In genomic region chr17:30858586-30859259, GRCm38 (mm10) we compare ENCODE assay signal across 20 mouse cellular contexts. TPM values are rescaled to one million over a fixed set of nuclear protein-coding genes. Genes with fewer than 3 reads are reported as not detected.
DNase-seq lines count a peak whose midpoint lies in the region; ATAC-seq lines count a peak whose summit lies in the region.
"Had no signal": no experiment of that assay in that cellular context is flagged by ENCODE, and none has a peak within 500 bp of the region (broad histone marks: within the 10 kb centered on the region; RNA-seq: fewer than 3 reads in every experiment).

No protein-coding gene starts in this region.

- peaks cover 13% of the 10 kb centered on the region; the same call in 1 of the 2 replicates for H3K4me1 ChIP-seq in kidney, embryonic 14.5 days (ENCODE audit: control insufficient read depth, insufficient read depth, low read length)

- no peak overlapping the region for H3K4me3 ChIP-seq in kidney, embryonic 14.5 days (ENCODE audit: low read length)
- H3K4me3 ChIP-seq: embryonic facial prominence, embryonic 10.5 days; limb, embryonic 15.5 days; neural tube, embryonic 12.5 days had no signal

- no peaks in the 10 kb centered on the region for H3K9me3 ChIP-seq in kidney, embryonic 14.5 days (ENCODE audit: control insufficient read depth, low read length)
- H3K9me3 ChIP-seq: embryonic facial prominence, embryonic 10.5 days; limb, embryonic 15.5 days; neural tube, embryonic 12.5 days had no signal

- WGBS in kidney, embryonic 14.5 days = 34% methylated on average over 11 of the region's 11 CpGs

- peak; percentile 34 for DNase-seq in kidney, adult 18-20 months
- DNase-seq in kidney, adult 8-10 months = peak; percentile 38 to 52
- peak; percentile 58 to 62 for DNase-seq in kidney, postnatal 4 days
- DNase-seq in lung, postnatal 36 days = peak; percentile 91
- DNase-seq in embryo, embryonic 11 days = no peak
- no peak for DNase-seq in heart, adult 18-20 months
- DNase-seq: B cell, adult 2 months; cerebellum, adult 11 months; cerebellum, postnatal 14 days; gastrocnemius, postnatal 36 days had no signal

- no peak overlapping the region for H3K4me2 ChIP-seq in kidney, embryonic 14.5 days (replicated peaks; ENCODE audit: low read depth, low read length)
- H3K4me2 ChIP-seq: heart, embryonic 11.5 days; hindbrain, embryonic 14.5 days; limb, embryonic 15.5 days; midbrain, embryonic 11.5 days; neural tube, embryonic 12.5 days had no signal

- H3K36me3 ChIP-seq in kidney, embryonic 14.5 days (ENCODE audit: control insufficient read depth, insufficient read depth, low read length) = no peaks in the 10 kb centered on the region
- H3K36me3 ChIP-seq: embryonic facial prominence, embryonic 10.5 days; limb, embryonic 15.5 days; neural tube, embryonic 12.5 days had no signal

- ATAC-seq in kidney, embryonic 14.5 days (ENCODE audit: low FRiP score, low TSS enrichment) = no peak
- ATAC-seq: intestine, postnatal 0 days had no signal

- no peaks in the 10 kb centered on the region for H3K27me3 ChIP-seq in kidney, embryonic 14.5 days (ENCODE audit: control insufficient read depth, insufficient read depth, low read length)
- H3K27me3 ChIP-seq: limb, embryonic 15.5 days; neural tube, embryonic 12.5 days had no signal

- no peak overlapping the region for H3K27ac ChIP-seq in kidney, embryonic 14.5 days (ENCODE audit: low read depth, low read length)
- H3K27ac ChIP-seq: embryonic facial prominence, embryonic 10.5 days; hindbrain, embryonic 14.5 days; limb, embryonic 15.5 days; macrophage; neural tube, embryonic 12.5 days had no signal

- H3K9ac ChIP-seq in kidney, embryonic 14.5 days (ENCODE audit: low read depth, low read length) = no peak overlapping the region
- H3K9ac ChIP-seq: hindbrain, embryonic 14.5 days; limb, embryonic 15.5 days; neural tube, embryonic 12.5 days had no signal

RNA-seq across cellular contexts. Expression of gene Glp1r, which starts 42.9 kb away (rescaled TPM):
- 0.18 and 0.19 TPM in 2 replicates for polyA plus RNA-seq in kidney, embryonic 14.5 days (2014; fragmentation: Nextera tagmentation; extraction: Ambion mirVana)
- total RNA-seq in heart, adult 18-20 months (2021) = under 1 TPM; 0.12 to 0.41 TPM
- total RNA-seq: gastrocnemius, postnatal 36 days; monocyte, adult 5-6 weeks had no signal
- polyA plus RNA-seq: macrophage had no signal

Comparison
In these comparisons a context has a peak if more than half of its experiments do, and no peak if none do; other contexts are left out.
1. DNase-seq: peak in kidney, adult 18-20 months (single experiment), kidney, adult 8-10 months (2 of 2), kidney, postnatal 4 days (2 of 2) and lung, postnatal 36 days (single experiment); none in embryo, embryonic 11 days (single experiment) and heart, adult 18-20 months (0 of 2).